Mouse (Mus musculus) erythroblast, embryonic 14.5 days (primary cell): ENCODE data around the gene Arhgef28. TPM values are rescaled to one million over a fixed set of nuclear protein-coding genes. Genes with fewer than 3 reads are reported as not detected.

Experiments used
- H3K27me3 ChIP-seq: 2 replicates; pipeline ENCODE4 v1.6.1; 2012; ENCODE audit warnings: inconsistent platforms; ENCODE audit not compliant: control insufficient read depth
- H3K36me3 ChIP-seq: 2 replicates; pipeline ENCODE4 v1.6.1; 2012; ENCODE audit warnings: mild to moderate bottlenecking, inconsistent platforms; ENCODE audit not compliant: control insufficient read depth
- H3K4me1 ChIP-seq: 2 replicates; pipeline ENCODE4 v1.6.1; 2012; ENCODE audit warnings: inconsistent platforms; ENCODE audit not compliant: control insufficient read depth
- H3K4me3 ChIP-seq: replicated peaks from 2 replicates; pipeline ENCODE3; 2012; ENCODE audit warnings: moderate library complexity, mild to moderate bottlenecking, inconsistent platforms
- H3K9me3 ChIP-seq: 2 replicates; pipeline ENCODE4 v1.6.1; 2012; ENCODE audit warnings: low read length, inconsistent platforms, mixed read lengths; ENCODE audit not compliant: control insufficient read depth
- GATA1 ChIP-seq: IDR thresholded peaks from 2 replicates; pipeline ENCODE4 v1.6.1; 2012; ENCODE audit warnings: low read length, inconsistent platforms, mixed read lengths
- TAL1 ChIP-seq: IDR thresholded peaks from 3 replicates; pipeline ENCODE4 v1.6.1; 2012; ENCODE audit warnings: low read length, inconsistent platforms, mixed read lengths
- polyA plus RNA-seq: library from polyadenylated mRNA; stranded (reverse); fragments of >175 nt; gene quantifications from 2 replicates; pipeline ENCODE4 v1.2.3, GENCODE M21; 2012

Gene Arhgef28
- polyA plus RNA-seq, 1 experiment = 0.07 TPM

GRCm38 (mm10) chr13:98016923-98017588, 189.2 kb downstream of the Arhgef28 start:
- Histone ChIP-seq H3K4me3 (no peak overlapping the region), H3K27me3 (peaks cover 21% of the 10 kb centered on the region), H3K9me3 (no peaks in the 10 kb centered on the region), H3K4me1 (no peaks in the 10 kb centered on the region), H3K36me3 (no peaks in the 10 kb centered on the region)
- no peak for TF ChIP-seq TAL1
- no peak for TF ChIP-seq GATA1

- no peak for TF ChIP-seq GATA1
- no peak for TF ChIP-seq TAL1
- peaks cover 21% of the 10 kb centered on the region for H3K27me3 ChIP-seq
- no peaks in the 10 kb centered on the region for H3K9me3 ChIP-seq
- no peaks in the 10 kb centered on the region for H3K36me3 ChIP-seq
- H3K4me3 ChIP-seq = peak overlapping the region; percentile 33
- H3K4me1 ChIP-seq = no peaks in the 10 kb centered on the region
Measured at GRCm38 (mm10) chr13:98015981-98016922, 190.0 kb downstream of the Arhgef28 start.

GRCm38 (mm10) chr13:98014892-98015291, 191.3 kb downstream of the Arhgef28 start:
- Histone ChIP-seq H3K4me1 (no peaks in the 10 kb centered on the region), H3K27me3 (peaks cover 21% of the 10 kb centered on the region), H3K4me3 (no peak overlapping the region), H3K36me3 (no peaks in the 10 kb centered on the region), H3K9me3 (no peaks in the 10 kb centered on the region)
- TF ChIP-seq GATA1 = no peak
- TF ChIP-seq TAL1 = no peak

- TF ChIP-seq TAL1 = no peak
- no peak for TF ChIP-seq GATA1
- Histone ChIP-seq H3K4me1 (no peaks in the 10 kb centered on the region), H3K4me3 (no peak overlapping the region), H3K36me3 (no peaks in the 10 kb centered on the region), H3K27me3 (peaks cover 21% of the 10 kb centered on the region), H3K9me3 (no peaks in the 10 kb centered on the region)
Measured at GRCm38 (mm10) chr13:98013715-98014114, 192.5 kb downstream of the Arhgef28 start.

- Histone ChIP-seq H3K4me3 (no peak overlapping the region), H3K36me3 (no peaks in the 10 kb centered on the region), H3K27me3 (peaks cover 17% of the 10 kb centered on the region), H3K4me1 (no peaks in the 10 kb centered on the region), H3K9me3 (no peaks in the 10 kb centered on the region)
- TF ChIP-seq TAL1 (no peak), GATA1 (no peak)
Measured at GRCm38 (mm10) chr13:98011931-98012341, 194.3 kb downstream of the Arhgef28 start.

- no peak overlapping the region for H3K4me3 ChIP-seq
- no peaks in the 10 kb centered on the region for H3K4me1 ChIP-seq
- no peaks in the 10 kb centered on the region for H3K36me3 ChIP-seq
- H3K9me3 ChIP-seq = no peaks in the 10 kb centered on the region
- TF ChIP-seq GATA1 (no peak), TAL1 (no peak)
- H3K27me3 ChIP-seq = no peaks in the 10 kb centered on the region
Measured at GRCm38 (mm10) chr13:98009070-98009469, 197.2 kb downstream of the Arhgef28 start.

- TF ChIP-seq GATA1 = no peak
- no peak for TF ChIP-seq TAL1
- Histone ChIP-seq H3K9me3 (no peaks in the 10 kb centered on the region), H3K4me1 (no peaks in the 10 kb centered on the region), H3K4me3 (no peak overlapping the region), H3K36me3 (no peaks in the 10 kb centered on the region), H3K27me3 (no peaks in the 10 kb centered on the region)
Measured at GRCm38 (mm10) chr13:98008588-98008987, 197.7 kb downstream of the Arhgef28 start.

GRCm38 (mm10) chr13:98005611-98006218, 200.5 kb downstream of the Arhgef28 start:
- no peak overlapping the region for H3K4me3 ChIP-seq
- no peaks in the 10 kb centered on the region for H3K27me3 ChIP-seq
- no peaks in the 10 kb centered on the region for H3K36me3 ChIP-seq
- TF ChIP-seq TAL1 (no peak), GATA1 (no peak)
- no peaks in the 10 kb centered on the region for H3K4me1 ChIP-seq
- H3K9me3 ChIP-seq = no peaks in the 10 kb centered on the region

GRCm38 (mm10) chr13:98004647-98005414, 201.4 kb downstream of the Arhgef28 start:
- no peak for TF ChIP-seq TAL1
- no peak for TF ChIP-seq GATA1
- H3K4me3 ChIP-seq = no peak overlapping the region
- no peaks in the 10 kb centered on the region for H3K27me3 ChIP-seq
- no peaks in the 10 kb centered on the region for H3K36me3 ChIP-seq
- no peaks in the 10 kb centered on the region for H3K4me1 ChIP-seq
- H3K9me3 ChIP-seq = no peaks in the 10 kb centered on the region
